Mouse (Mus musculus): ENCODE results near the gene Lrrc51.

DNA sequence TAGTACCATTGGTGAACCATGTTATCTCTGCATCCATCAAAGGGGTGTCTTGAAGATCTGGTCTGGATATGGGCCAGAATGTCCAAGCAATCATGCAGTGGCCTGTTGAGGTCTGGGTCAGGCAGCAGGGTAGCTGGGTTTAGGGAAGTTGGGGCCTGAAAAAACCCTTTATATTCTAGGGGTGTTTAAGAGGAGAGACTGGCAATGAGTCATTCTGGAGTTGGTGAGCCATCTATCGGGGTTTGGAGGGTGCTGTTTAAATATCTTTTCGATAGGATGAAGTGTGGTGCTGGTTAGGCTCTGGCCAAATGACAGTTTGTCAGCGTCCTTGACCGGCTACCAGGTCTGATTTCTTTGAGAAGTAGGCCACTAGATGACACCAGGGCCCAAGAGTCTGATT lies 2.3 kb upstream of the Lrrc51 start:
- TF ChIP-seq POLR2A (IDR thresholded peaks at IDR 0.05; ENCODE audit: low read depth, low read length), result no peak
- TF ChIP-seq CTCF (IDR thresholded peaks at IDR 0.05; ENCODE audit: extremely low read depth, insufficient read depth, insufficient read length, insufficient replicate concordance), result no peak
